In genomic region chr11:116146294-116146985, GRCm38 (mm10) we compare ENCODE assay signal across 8 mouse cellular contexts. TPM values are rescaled to one million over a fixed set of nuclear protein-coding genes. Genes with fewer than 3 reads are reported as not detected.
DNase-seq lines count a peak whose midpoint lies in the region; ATAC-seq and TF ChIP-seq lines count a peak whose summit lies in the region.

No protein-coding gene starts in this region.

- no peak for DNase-seq in forebrain, embryonic 11.5 days (ENCODE audit: low spot score)
- DNase-seq in ES-E14 (ENCODE audit: low read depth, low spot score) = no peak
- peak; percentile 45 for DNase-seq in forebrain, postnatal 0 days
- peak; percentile 64 to 66 for DNase-seq in layer of hippocampus, postnatal 14 days (ENCODE audit: low spot score in 2 of 2)
- no peak for DNase-seq in adrenal gland, adult 2 months
- no peak for DNase-seq in adrenal gland, postnatal 4 days (ENCODE audit: low spot score in 2 of 2)

- H3K27me3 ChIP-seq in forebrain, embryonic 15.5 days = no peaks in the 10 kb centered on the region
- H3K27me3 ChIP-seq in forebrain, embryonic 11.5 days (ENCODE audit: control insufficient read depth, insufficient read depth, low read length) = no peaks in the 10 kb centered on the region
- no peaks in the 10 kb centered on the region for H3K27me3 ChIP-seq in forebrain, postnatal 0 days (ENCODE audit: insufficient read depth, low read length)

- H3K4me1 ChIP-seq in forebrain, embryonic 15.5 days = no peaks in the 10 kb centered on the region
- no peaks in the 10 kb centered on the region for H3K4me1 ChIP-seq in forebrain, embryonic 11.5 days (replicated peaks; ENCODE audit: control insufficient read depth, insufficient read depth, low read length)
- peaks cover 0 to 30% of the 10 kb centered on the region in 2 experiments; a peak in 2 of 4 replicates for H3K4me1 ChIP-seq in ES-E14 (ENCODE audit: control insufficient read depth in 2 of 2, insufficient read depth in 2 of 2, low read length in 2 of 2, poor library complexity in 1 of 2)
- H3K4me1 ChIP-seq in forebrain, postnatal 0 days (ENCODE audit: insufficient read depth) = no peaks in the 10 kb centered on the region
- peaks cover 17% of the 10 kb centered on the region for H3K4me1 ChIP-seq in olfactory bulb, adult 2 months (ENCODE audit: control insufficient read depth, insufficient read depth, low read length)

- H3K4me3 ChIP-seq in forebrain, embryonic 15.5 days = no peak overlapping the region
- no peak overlapping the region for H3K4me3 ChIP-seq in forebrain, embryonic 11.5 days (ENCODE audit: low read depth, low read length)
- peak overlapping the region; percentile 5 to 39; a peak in 2 of 4 replicates for H3K4me3 ChIP-seq in ES-E14 (ENCODE audit: insufficient read depth in 1 of 2, low read depth in 1 of 2, low read length in 2 of 2, poor library complexity in 1 of 2, severe bottlenecking in 1 of 2)
- H3K4me3 ChIP-seq in forebrain, postnatal 0 days (ENCODE audit: low read depth, low read length) = no peak overlapping the region
- no peak overlapping the region for H3K4me3 ChIP-seq in olfactory bulb, adult 2 months (ENCODE audit: insufficient read depth, low read depth, low read length)

- no peak for TF ChIP-seq POLR2A in olfactory bulb, adult 2 months (IDR thresholded peaks at IDR 0.05; ENCODE audit: insufficient read depth, low read depth, low read length)

- no peak overlapping the region for H3K4me2 ChIP-seq in forebrain, embryonic 15.5 days (replicated peaks)
- H3K4me2 ChIP-seq in forebrain, embryonic 11.5 days (ENCODE audit: low read depth, low read length, severe bottlenecking) = no peak overlapping the region
- H3K4me2 ChIP-seq in forebrain, postnatal 0 days (ENCODE audit: low read depth) = no peak overlapping the region

- H3K9ac ChIP-seq in forebrain, embryonic 15.5 days (replicated peaks) = no peak overlapping the region
- H3K9ac ChIP-seq in forebrain, embryonic 11.5 days (ENCODE audit: low read length) = no peak overlapping the region
- H3K9ac ChIP-seq in ES-E14 (ENCODE audit: insufficient read depth, low read depth, low read length, poor library complexity, severe bottlenecking) = no peak overlapping the region
- no peak overlapping the region for H3K9ac ChIP-seq in forebrain, postnatal 0 days

- H3K27ac ChIP-seq in forebrain, embryonic 15.5 days (replicated peaks) = 0 out of 2 replicates have a peak overlapping the region, but pooled peaks have one; percentile 31
- no peak overlapping the region for H3K27ac ChIP-seq in forebrain, embryonic 11.5 days (ENCODE audit: low read depth, low read length)
- no peak overlapping the region for H3K27ac ChIP-seq in ES-E14 (ENCODE audit: insufficient read depth, low read depth, low read length, poor library complexity, severe bottlenecking)
- H3K27ac ChIP-seq in forebrain, postnatal 0 days (ENCODE audit: low read depth, low read length) = 0 out of 2 replicates have a peak overlapping the region, but pooled peaks have one; percentile 35
- H3K27ac ChIP-seq in olfactory bulb, adult 2 months (ENCODE audit: insufficient read depth, low read depth, low read length) = peak overlapping the region; percentile 36; the same call in 1 of the 2 replicates

- in situ Hi-C loops in ES-E14 (cut with MboI; ENCODE audit: low sequenced_read_pairs in 2 of 2, unreplicated experiment in 2 of 2) = no loop called here

- H3K36me3 ChIP-seq in forebrain, embryonic 15.5 days = peaks cover 97% of the 10 kb centered on the region
- peaks cover 11% of the 10 kb centered on the region; the same call in 1 of the 2 replicates for H3K36me3 ChIP-seq in forebrain, embryonic 11.5 days (ENCODE audit: control insufficient read depth, insufficient read depth, low read length)
- peaks cover 7% of the 10 kb centered on the region; the same call in 1 of the 2 replicates for H3K36me3 ChIP-seq in ES-E14 (ENCODE audit: control insufficient read depth, insufficient read depth, low read length, poor library complexity, severe bottlenecking)
- peaks cover 94% of the 10 kb centered on the region for H3K36me3 ChIP-seq in forebrain, postnatal 0 days (ENCODE audit: insufficient read depth)

- WGBS in forebrain, embryonic 15.5 days = 73% methylated on average over 25 of the region's 25 CpGs
- WGBS in forebrain, embryonic 11.5 days = 81% methylated on average over 25 of the region's 25 CpGs
- WGBS in forebrain, postnatal 0 days = 71% methylated on average over 25 of the region's 25 CpGs
- WGBS in olfactory bulb, adult 2 months = 29% methylated on average over 25 of the region's 25 CpGs

- no peaks in the 10 kb centered on the region for H3K9me3 ChIP-seq in forebrain, embryonic 15.5 days
- H3K9me3 ChIP-seq in forebrain, embryonic 11.5 days (ENCODE audit: control insufficient read depth, low read length) = no peaks in the 10 kb centered on the region
- no peaks in the 10 kb centered on the region for H3K9me3 ChIP-seq in ES-E14 (ENCODE audit: control insufficient read depth, insufficient read depth, low read depth, low read length)
- no peaks in the 10 kb centered on the region for H3K9me3 ChIP-seq in forebrain, postnatal 0 days (ENCODE audit: low read length)

- TF ChIP-seq CTCF in forebrain, postnatal 0 days (IDR thresholded peaks at IDR 0.05; ENCODE audit: low read depth) = no peak
- TF ChIP-seq CTCF in olfactory bulb, adult 2 months (IDR thresholded peaks at IDR 0.05; ENCODE audit: insufficient read depth, low read depth, low read length) = no peak

- ATAC-seq in forebrain, embryonic 15.5 days (replicated peaks) = 0 out of 2 replicates have a peak, but pooled peaks have one; percentile 12
- ATAC-seq in forebrain, embryonic 11.5 days (replicated peaks; ENCODE audit: low FRiP score) = no peak
- peak; percentile 63 for ATAC-seq in forebrain, postnatal 0 days

RNA-seq across cellular contexts. Expression of gene Mrpl38, which starts 7.8 kb away (rescaled TPM):
- 77.7 and 78.5 TPM in 2 replicates for polyA plus RNA-seq in forebrain, embryonic 15.5 days (2015; fragmentation: Nextera tagmentation; extraction: Ambion mirVana)
- 98.0 and 109 TPM in 2 replicates for polyA plus RNA-seq in forebrain, embryonic 11.5 days (2014; fragmentation: Nextera tagmentation; extraction: Ambion mirVana)
- total RNA-seq in ES-E14 (2012; rRNA removed) = 81.1 and 81.3 TPM in 2 replicates
- 56.7 and 67.8 TPM in 2 replicates for total RNA-seq in forebrain, postnatal 0 days (2014; rRNA removed)
- 60.7 and 63.6 TPM in 2 replicates for polyA plus RNA-seq in forebrain, postnatal 0 days (2015; fragmentation: Nextera tagmentation; extraction: Ambion mirVana)
- total RNA-seq in layer of hippocampus, postnatal 14 days (2021) = 10 to 100 TPM; 55.3 to 63.7 TPM
- polyA plus RNA-seq in olfactory bulb, adult 2 months (2012; ENCODE audit: insufficient read depth, insufficient read length, low replicate concordance, missing spikeins) = not detected in 2 replicates
- total RNA-seq in adrenal gland, adult 2 months (2021) = 100 to 1,000 TPM; 102 to 108 TPM
- polyA plus RNA-seq in adrenal gland, adult 2 months (2012; rRNA removed) = 134 and 167 TPM in 2 replicates
- 10 to 100 TPM; 75.4 to 81.6 TPM for total RNA-seq in adrenal gland, postnatal 4 days (2021)

RNA-seq across cellular contexts. Expression of gene Trim65, which starts 15.5 kb away (rescaled TPM):
- polyA plus RNA-seq in forebrain, embryonic 15.5 days (2015; fragmentation: Nextera tagmentation; extraction: Ambion mirVana) = 1.6 and 1.9 TPM in 2 replicates
- polyA plus RNA-seq in forebrain, embryonic 11.5 days (2014; fragmentation: Nextera tagmentation; extraction: Ambion mirVana) = 1.8 and 1.9 TPM in 2 replicates
- 0.31 and 0.42 TPM in 2 replicates for total RNA-seq in ES-E14 (2012; rRNA removed)
- total RNA-seq in forebrain, postnatal 0 days (2014; rRNA removed) = 4.2 and 5.0 TPM in 2 replicates
- 1.2 and 1.9 TPM in 2 replicates for polyA plus RNA-seq in forebrain, postnatal 0 days (2015; fragmentation: Nextera tagmentation; extraction: Ambion mirVana)
- total RNA-seq in layer of hippocampus, postnatal 14 days (2021) = 1 to 10 TPM; 6.0 to 6.6 TPM
- not detected in 2 replicates for polyA plus RNA-seq in olfactory bulb, adult 2 months (2012; ENCODE audit: insufficient read depth, insufficient read length, low replicate concordance, missing spikeins)
- 10 to 100 TPM in 1 of 2 experiments, 1 to 10 TPM in 1; 9.5 to 11.8 TPM for total RNA-seq in adrenal gland, adult 2 months (2021)
- polyA plus RNA-seq in adrenal gland, adult 2 months (2012; rRNA removed) = 15.9 and 16.0 TPM in 2 replicates
- 1 to 10 TPM; 8.2 to 8.5 TPM for total RNA-seq in adrenal gland, postnatal 4 days (2021)

RNA-seq across cellular contexts. Expression of gene Trim47, which starts 19.4 kb away (rescaled TPM):
- 7.0 and 7.7 TPM in 2 replicates for polyA plus RNA-seq in forebrain, embryonic 15.5 days (2015; fragmentation: Nextera tagmentation; extraction: Ambion mirVana)
- polyA plus RNA-seq in forebrain, embryonic 11.5 days (2014; fragmentation: Nextera tagmentation; extraction: Ambion mirVana) = 3.4 and 3.8 TPM in 2 replicates
- total RNA-seq in ES-E14 (2012; rRNA removed) = 2.0 and 3.3 TPM in 2 replicates
- 10.5 and 13.0 TPM in 2 replicates for total RNA-seq in forebrain, postnatal 0 days (2014; rRNA removed)
- 6.6 and 7.8 TPM in 2 replicates for polyA plus RNA-seq in forebrain, postnatal 0 days (2015; fragmentation: Nextera tagmentation; extraction: Ambion mirVana)
- 1 to 10 TPM; 5.7 to 7.8 TPM for total RNA-seq in layer of hippocampus, postnatal 14 days (2021)
- polyA plus RNA-seq in olfactory bulb, adult 2 months (2012; ENCODE audit: insufficient read depth, insufficient read length, low replicate concordance, missing spikeins) = not detected in 2 replicates
- 10 to 100 TPM; 10.3 to 17.9 TPM for total RNA-seq in adrenal gland, adult 2 months (2021)
- polyA plus RNA-seq in adrenal gland, adult 2 months (2012; rRNA removed) = 49.1 and 68.9 TPM in 2 replicates
- 10 to 100 TPM; 21.3 to 23.9 TPM for total RNA-seq in adrenal gland, postnatal 4 days (2021)

RNA-seq across cellular contexts. Expression of gene Fbf1, which starts 21.5 kb away (rescaled TPM):
- polyA plus RNA-seq in forebrain, embryonic 15.5 days (2015; fragmentation: Nextera tagmentation; extraction: Ambion mirVana) = 71.4 and 73.5 TPM in 2 replicates
- 52.8 and 60.3 TPM in 2 replicates for polyA plus RNA-seq in forebrain, embryonic 11.5 days (2014; fragmentation: Nextera tagmentation; extraction: Ambion mirVana)
- 29.4 and 32.1 TPM in 2 replicates for total RNA-seq in ES-E14 (2012; rRNA removed)
- 97.9 and 108 TPM in 2 replicates for total RNA-seq in forebrain, postnatal 0 days (2014; rRNA removed)
- polyA plus RNA-seq in forebrain, postnatal 0 days (2015; fragmentation: Nextera tagmentation; extraction: Ambion mirVana) = 23.2 and 38.2 TPM in 2 replicates
- 100 to 1,000 TPM in 1 of 2 experiments, 10 to 100 TPM in 1; 87.9 to 102 TPM for total RNA-seq in layer of hippocampus, postnatal 14 days (2021)
- polyA plus RNA-seq in olfactory bulb, adult 2 months (2012; ENCODE audit: insufficient read depth, insufficient read length, low replicate concordance, missing spikeins) = 87.6 TPM in 1 of 2 replicates, not detected in the other
- total RNA-seq in adrenal gland, adult 2 months (2021) = 10 to 100 TPM; 30.4 to 37.8 TPM
- polyA plus RNA-seq in adrenal gland, adult 2 months (2012; rRNA removed) = 19.5 and 21.4 TPM in 2 replicates
- 10 to 100 TPM; 57.7 to 63.5 TPM for total RNA-seq in adrenal gland, postnatal 4 days (2021)

RNA-seq across cellular contexts. Expression of gene Ten1, which starts 52.2 kb away (rescaled TPM):
- polyA plus RNA-seq in forebrain, embryonic 15.5 days (2015; fragmentation: Nextera tagmentation; extraction: Ambion mirVana) = 81.5 and 91.7 TPM in 2 replicates
- 48.5 and 55.4 TPM in 2 replicates for polyA plus RNA-seq in forebrain, embryonic 11.5 days (2014; fragmentation: Nextera tagmentation; extraction: Ambion mirVana)
- 17.0 and 19.1 TPM in 2 replicates for total RNA-seq in ES-E14 (2012; rRNA removed)
- 62.8 and 65.6 TPM in 2 replicates for total RNA-seq in forebrain, postnatal 0 days (2014; rRNA removed)
- polyA plus RNA-seq in forebrain, postnatal 0 days (2015; fragmentation: Nextera tagmentation; extraction: Ambion mirVana) = 92.8 and 104 TPM in 2 replicates
- 10 to 100 TPM; 42.9 to 53.7 TPM for total RNA-seq in layer of hippocampus, postnatal 14 days (2021)
- polyA plus RNA-seq in olfactory bulb, adult 2 months (2012; ENCODE audit: insufficient read depth, insufficient read length, low replicate concordance, missing spikeins) = not detected in 2 replicates
- 10 to 100 TPM; 24.7 to 27.3 TPM for total RNA-seq in adrenal gland, adult 2 months (2021)
- polyA plus RNA-seq in adrenal gland, adult 2 months (2012; rRNA removed) = 15.0 and 16.2 TPM in 2 replicates
- total RNA-seq in adrenal gland, postnatal 4 days (2021) = 10 to 100 TPM; 31.6 to 32.9 TPM

Comparison
In these comparisons a context has a peak if more than half of its experiments do, and no peak if none do; other contexts are left out.
1. H3K27ac ChIP-seq: peak in forebrain, embryonic 15.5 days (single experiment), forebrain, postnatal 0 days (single experiment) and olfactory bulb, adult 2 months (single experiment); none in forebrain, embryonic 11.5 days (single experiment) and ES-E14 (single experiment).
2. DNase-seq: peak in forebrain, postnatal 0 days (single experiment) and layer of hippocampus, postnatal 14 days (2 of 2); none in forebrain, embryonic 11.5 days (single experiment), ES-E14 (single experiment), adrenal gland, adult 2 months (single experiment) and adrenal gland, postnatal 4 days (0 of 2).
3. H3K4me3 ChIP-seq: peak in ES-E14 (2 of 2); none in forebrain, embryonic 15.5 days (single experiment), forebrain, embryonic 11.5 days (single experiment), forebrain, postnatal 0 days (single experiment) and olfactory bulb, adult 2 months (single experiment).